Mouse (Mus musculus): Measurements from ENCODE around the gene Dpm3.

DNA sequence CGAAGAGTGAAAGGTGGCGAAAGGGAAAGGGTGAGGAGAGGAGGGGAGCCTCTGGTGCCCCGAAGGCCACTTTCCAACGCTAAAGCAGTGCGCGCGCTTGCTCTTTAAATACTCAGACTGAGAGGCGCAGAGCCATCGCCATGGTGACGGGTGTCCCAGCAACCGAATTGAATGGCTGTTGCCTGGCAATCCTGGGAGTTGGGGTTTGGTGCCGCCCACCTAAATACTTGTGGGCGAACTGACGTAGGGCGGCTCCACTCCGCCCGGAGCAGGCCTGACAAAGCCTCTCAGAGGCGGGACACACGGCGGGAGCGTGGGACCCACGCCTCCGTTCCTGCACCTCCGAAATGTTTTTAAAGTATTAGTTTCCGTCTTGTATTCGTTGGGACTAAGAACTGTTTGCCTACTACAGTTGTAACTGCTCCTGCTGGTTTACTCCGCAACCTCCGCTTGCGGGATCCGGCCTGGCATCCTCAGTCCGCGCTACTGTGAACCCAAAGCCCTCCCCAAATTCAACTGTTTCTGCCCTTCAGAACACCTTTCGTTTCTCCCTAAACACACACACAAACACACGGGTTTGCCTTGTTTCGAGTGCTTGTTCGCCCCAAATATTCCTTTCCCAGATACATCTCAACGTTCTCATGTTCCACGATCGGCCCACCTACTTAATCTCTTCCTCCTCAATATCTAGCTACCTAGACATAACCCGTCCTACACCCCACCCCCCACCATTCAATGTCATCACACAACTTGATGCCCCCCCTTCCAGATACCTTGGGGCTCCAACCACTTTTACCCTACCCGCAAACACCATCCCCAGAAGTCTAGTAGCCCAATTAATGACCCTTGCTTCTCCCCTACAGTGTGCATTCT lies 31.6 kb upstream of the Dpm3 start:
- no peak for TF ChIP-seq PAX5 (IDR thresholded peaks at IDR 0.05; ENCODE audit: low read length)
- no peak for TF ChIP-seq POLR2A (IDR thresholded peaks at IDR 0.05; ENCODE audit: low read depth, low read length)

All from CH12.LX (cell line).